Mouse (Mus musculus) MN1 (cell line): ENCODE data around the gene P2ry2.

Experiments used
- DNase-seq: peaks from one replicate; pipeline ENCODE4 v3.0.0-alpha.2; 2016; ENCODE audit warnings: low spot score

Gene P2ry2

GRCm38 (mm10) chr7:100988092-100988491 is 24.6 kb downstream of the P2ry2 start:
- DNase-seq = peak; percentile 76

- DNase-seq = no peak
Observed at GRCm38 (mm10) chr7:100984452-100985395, 27.9 kb downstream of the P2ry2 start.

GRCm38 (mm10) chr7:100979175-100979574 is 33.5 kb downstream of the P2ry2 start:
- peak; percentile 69 for DNase-seq

- no peak for DNase-seq
Observed at GRCm38 (mm10) chr7:100978171-100978570, 34.5 kb downstream of the P2ry2 start.

- peak; percentile 20 for DNase-seq
Observed at GRCm38 (mm10) chr7:100974135-100974903, 38.3 kb downstream of the P2ry2 start, which contains the start of gene P2ry6. P2ry6 (minus strand) TSS chr7:100974649.

- DNase-seq = no peak
Observed at GRCm38 (mm10) chr7:100972875-100973274, 39.8 kb downstream of the P2ry2 start.

GRCm38 (mm10) chr7:100968874-100969659 is 43.6 kb downstream of the P2ry2 start:
- DNase-seq = no peak

GRCm38 (mm10) chr7:100968376-100968775 is 44.3 kb downstream of the P2ry2 start:
- no peak for DNase-seq

GRCm38 (mm10) chr7:100967850-100968249 is 44.8 kb downstream of the P2ry2 start:
- no peak for DNase-seq

- DNase-seq = no peak
Observed at GRCm38 (mm10) chr7:100966014-100966413, 46.7 kb downstream of the P2ry2 start.

GRCm38 (mm10) chr7:100965079-100965478 is 47.6 kb downstream of the P2ry2 start:
- peak; percentile 38 for DNase-seq

GRCm38 (mm10) chr7:100964242-100964641 is 48.4 kb downstream of the P2ry2 start:
- DNase-seq = peak; percentile 42

GRCm38 (mm10) chr7:100963381-100963780 is 49.3 kb downstream of the P2ry2 start:
- DNase-seq = peak; percentile 64

GRCm38 (mm10) chr7:100961146-100961545 is 51.5 kb downstream of the P2ry2 start:
- no peak for DNase-seq

GRCm38 (mm10) chr7:100960462-100960861 is 52.2 kb downstream of the P2ry2 start:
- DNase-seq = no peak

GRCm38 (mm10) chr7:100958426-100958825 is 54.2 kb downstream of the P2ry2 start:
- no peak for DNase-seq

- no peak for DNase-seq
Observed at GRCm38 (mm10) chr7:100952686-100953085, 60.0 kb downstream of the P2ry2 start.

- peak; percentile 40 for DNase-seq
Observed at GRCm38 (mm10) chr7:100951903-100952302, 60.8 kb downstream of the P2ry2 start.

GRCm38 (mm10) chr7:100950481-100951010 is 62.1 kb downstream of the P2ry2 start:
- DNase-seq = no peak

GRCm38 (mm10) chr7:100950031-100950430 is 62.6 kb downstream of the P2ry2 start:
- DNase-seq = no peak
